Mouse (Mus musculus) gastrocnemius, adult 8-10 months (tissue): ENCODE data around the gene Atp23. TPM values are rescaled to one million over a fixed set of nuclear protein-coding genes. Genes with fewer than 3 reads are reported as not detected.

ENCODE experiments used
- DNase-seq, 2 experiments: peaks; one replicate each; pipeline ENCODE4 v3.0.0; 2022; ENCODE audit warnings: low spot score in 2 of 2
- total RNA-seq, 4 experiments: library from RNA; stranded (reverse); gene quantifications; 2 replicates each; pipeline ENCODE4 v1.2.4; 2022

The Atp23 gene
- total RNA-seq, 4 experiments from 2014 or later = 1.4 to 2.5 (median 1.4) TPM

- no peak for DNase-seq
These were observed 10.3 kb upstream of the Atp23 start for GRCm38 (mm10) chr10:126911479-126911878.

GRCm38 (mm10) chr10:126906811-126907210 lies 5.7 kb upstream of the Atp23 start:
- no peak for DNase-seq

GRCm38 (mm10) chr10:126905650-126906075 lies 4.5 kb upstream of the Atp23 start:
- peak; percentile 83 to 86 for DNase-seq

GRCm38 (mm10) chr10:126905086-126905485 lies 3.9 kb upstream of the Atp23 start:
- no peak for DNase-seq

GRCm38 (mm10) chr10:126904221-126904620 lies 3.1 kb upstream of the Atp23 start:
- DNase-seq = no peak

- DNase-seq = no peak
These were observed 311 bp upstream of the Atp23 start for GRCm38 (mm10) chr10:126901488-126901843.

GRCm38 (mm10) chr10:126895891-126896290 lies 5.3 kb downstream of the Atp23 start:
- no peak for DNase-seq

GRCm38 (mm10) chr10:126894061-126894460 lies 7.1 kb downstream of the Atp23 start:
- DNase-seq = no peak

- DNase-seq = no peak
These were observed 8.0 kb downstream of the Atp23 start for GRCm38 (mm10) chr10:126893145-126893544.

- no peak for DNase-seq
These were observed 27.4 kb downstream of the Atp23 start for GRCm38 (mm10) chr10:126873755-126874154.

- DNase-seq = no peak
These were observed 28.9 kb downstream of the Atp23 start for GRCm38 (mm10) chr10:126872256-126872655.

- DNase-seq = peak; percentile 11 to 37
These were observed 31.5 kb downstream of the Atp23 start for GRCm38 (mm10) chr10:126869372-126870318.

- DNase-seq = no peak
These were observed 35.9 kb downstream of the Atp23 start for GRCm38 (mm10) chr10:126865284-126865683.

- no peak for DNase-seq
These were observed 39.0 kb downstream of the Atp23 start for GRCm38 (mm10) chr10:126862193-126862592.

GRCm38 (mm10) chr10:126853286-126853685 lies 47.9 kb downstream of the Atp23 start:
- DNase-seq = no peak

- DNase-seq = no peak
These were observed 55.7 kb downstream of the Atp23 start for GRCm38 (mm10) chr10:126845309-126845911.

- DNase-seq = no peak
These were observed 56.5 kb downstream of the Atp23 start for GRCm38 (mm10) chr10:126844689-126845088.

- DNase-seq = no peak
These were observed 60.9 kb downstream of the Atp23 start for GRCm38 (mm10) chr10:126840266-126840665.

GRCm38 (mm10) chr10:126833006-126833405 lies 68.1 kb downstream of the Atp23 start:
- no peak for DNase-seq

- no peak for DNase-seq
These were observed 69.8 kb downstream of the Atp23 start for GRCm38 (mm10) chr10:126831329-126831728.

GRCm38 (mm10) chr10:126828618-126829017 lies 72.5 kb downstream of the Atp23 start:
- DNase-seq = no peak

- no peak for DNase-seq
These were observed 73.1 kb downstream of the Atp23 start for GRCm38 (mm10) chr10:126827941-126828593.
